Mouse (Mus musculus) megakaryocyte, adult 5-6 weeks (primary cell): ENCODE data around the gene Rinl. TPM values are rescaled to one million over a fixed set of nuclear protein-coding genes. Genes with fewer than 3 reads are reported as not detected.
A peak's percentile ranks its signal among the peaks of the same experiment; 100 is the strongest.

Experiments used
- ATAC-seq: 2 replicates; pipeline ENCODE4 v1.8.0; 2016; ENCODE audit warnings: mild to moderate bottlenecking, inconsistent platforms; ENCODE audit not compliant: poor library complexity, severe bottlenecking
- total RNA-seq, 2 experiments: library from RNA; stranded (forward) in 1 of 2; stranded (reverse) in 1 of 2; fragments of 153-499, 151-499 nt in 1 of 2; fragments of 221-1000, 200-1000 nt in 1 of 2; gene quantifications; 2 replicates each; pipeline versions ENCODE4 v1.2.3 to v1.2.4; 2015 to 2017

Gene Rinl
- total RNA-seq, 2 experiments from 2014 or later, result 64.9 to 71.5 TPM

DNA sequence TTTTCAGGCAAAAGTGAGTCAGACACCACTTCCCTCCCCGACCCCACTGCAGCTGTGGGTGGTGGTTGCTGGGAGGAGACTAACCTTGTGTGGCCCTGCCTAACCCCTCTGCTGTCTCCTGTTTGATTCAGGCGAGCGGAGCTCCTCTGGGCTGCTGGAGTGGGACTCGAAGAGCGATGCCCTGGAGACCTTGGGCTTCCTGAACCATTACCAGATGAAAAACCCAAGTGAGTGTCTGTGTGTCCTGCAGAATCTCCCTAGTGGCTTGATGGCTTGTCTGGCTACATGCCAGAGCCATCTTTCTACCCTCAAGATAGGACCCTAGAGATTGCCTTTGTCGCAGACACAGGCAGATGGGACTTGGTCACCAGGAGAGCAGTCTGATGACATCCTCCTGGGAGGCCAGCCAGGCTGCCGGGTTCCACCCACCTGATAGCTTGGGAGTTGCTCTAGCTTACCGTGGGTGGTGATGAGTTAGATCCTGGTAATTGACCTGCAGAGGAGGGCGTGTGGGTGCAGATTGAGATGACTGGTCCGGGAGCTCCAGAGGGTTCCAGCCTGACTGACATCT, 32.6 kb downstream of the Rinl start:
- no peak for ATAC-seq

DNA sequence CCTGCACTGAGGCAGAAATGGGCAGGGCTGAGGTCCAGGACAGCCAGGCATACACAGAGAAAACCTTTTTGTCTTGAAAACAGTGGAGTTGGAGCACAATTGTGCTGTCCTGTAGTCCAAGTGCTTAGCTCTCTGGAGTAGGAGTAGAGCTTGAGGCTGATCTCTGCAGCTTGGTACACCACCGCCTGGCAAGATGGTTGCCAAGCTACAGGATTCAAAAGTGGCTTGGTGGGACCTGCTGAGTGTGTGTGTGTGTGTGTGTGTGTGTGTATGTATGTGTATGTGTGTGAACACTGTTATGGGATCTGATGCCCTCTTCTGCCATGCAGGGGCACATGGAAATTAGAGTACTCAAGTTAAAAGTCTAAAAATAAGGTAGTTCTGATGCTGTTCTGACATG, 33.8 kb downstream of the Rinl start:
- no peak for ATAC-seq

DNA sequence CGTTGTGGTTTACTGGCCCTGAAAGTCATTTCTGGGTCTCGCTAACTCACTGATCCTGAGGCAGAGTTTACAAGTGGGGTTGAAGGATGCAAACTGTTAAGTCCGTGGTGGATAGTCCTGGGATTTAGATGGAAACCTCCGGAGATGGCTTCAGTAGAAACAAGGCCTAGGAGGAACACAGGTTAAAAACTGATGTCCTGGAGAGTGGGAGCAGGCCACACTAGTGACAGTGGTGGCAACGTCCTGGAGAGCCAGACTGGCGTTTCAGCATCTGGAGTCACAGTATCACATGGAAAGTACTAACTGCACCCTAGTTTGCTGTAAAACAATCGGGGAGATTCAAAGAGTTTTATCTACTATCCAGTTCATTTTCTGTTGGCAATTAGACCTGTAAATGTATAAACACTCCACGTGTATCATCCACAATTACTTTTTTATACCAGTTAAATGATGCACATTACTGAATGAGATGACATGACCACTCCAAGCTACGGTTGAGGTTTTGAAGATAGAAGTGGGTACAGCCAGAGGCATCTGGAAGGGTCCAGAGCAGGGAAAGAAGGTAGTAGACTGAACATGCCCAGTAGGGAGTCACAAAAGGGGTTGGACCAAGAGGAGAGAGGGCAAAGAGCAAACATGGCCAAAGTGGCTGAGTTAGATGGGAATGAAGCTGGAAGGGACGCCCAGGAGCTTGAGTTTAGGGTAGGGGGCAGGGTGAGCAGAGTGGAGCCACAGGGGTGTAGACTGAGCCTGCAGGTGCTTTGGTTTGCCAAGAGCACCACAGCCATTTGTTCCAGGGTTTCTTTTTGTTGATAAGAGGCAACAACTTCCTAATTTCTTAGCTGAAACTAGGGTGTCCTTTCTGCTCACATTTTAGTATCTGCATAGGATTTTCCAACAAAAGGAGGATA, 34.5 kb downstream of the Rinl start:
- no peak for ATAC-seq

DNA sequence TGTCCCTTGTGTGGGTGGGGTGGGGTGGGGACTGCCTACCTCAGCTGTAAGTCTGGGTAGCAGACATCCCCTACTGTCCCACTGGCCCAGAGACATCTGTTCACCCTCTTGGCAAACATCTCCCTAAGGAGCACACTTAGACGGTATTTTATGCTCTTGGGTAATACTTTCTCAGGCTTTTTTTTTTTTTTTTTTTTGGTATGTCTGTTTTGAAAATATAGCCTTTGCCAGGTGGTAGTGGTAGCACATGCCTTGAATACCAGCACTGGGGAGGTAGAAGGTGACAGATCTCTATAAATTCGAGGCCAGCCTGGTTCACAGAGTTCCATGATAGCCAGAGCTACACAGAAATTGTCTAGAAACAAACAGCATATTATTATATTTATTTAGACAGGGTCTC, 35.2 kb downstream of the Rinl start:
- no peak for ATAC-seq

DNA sequence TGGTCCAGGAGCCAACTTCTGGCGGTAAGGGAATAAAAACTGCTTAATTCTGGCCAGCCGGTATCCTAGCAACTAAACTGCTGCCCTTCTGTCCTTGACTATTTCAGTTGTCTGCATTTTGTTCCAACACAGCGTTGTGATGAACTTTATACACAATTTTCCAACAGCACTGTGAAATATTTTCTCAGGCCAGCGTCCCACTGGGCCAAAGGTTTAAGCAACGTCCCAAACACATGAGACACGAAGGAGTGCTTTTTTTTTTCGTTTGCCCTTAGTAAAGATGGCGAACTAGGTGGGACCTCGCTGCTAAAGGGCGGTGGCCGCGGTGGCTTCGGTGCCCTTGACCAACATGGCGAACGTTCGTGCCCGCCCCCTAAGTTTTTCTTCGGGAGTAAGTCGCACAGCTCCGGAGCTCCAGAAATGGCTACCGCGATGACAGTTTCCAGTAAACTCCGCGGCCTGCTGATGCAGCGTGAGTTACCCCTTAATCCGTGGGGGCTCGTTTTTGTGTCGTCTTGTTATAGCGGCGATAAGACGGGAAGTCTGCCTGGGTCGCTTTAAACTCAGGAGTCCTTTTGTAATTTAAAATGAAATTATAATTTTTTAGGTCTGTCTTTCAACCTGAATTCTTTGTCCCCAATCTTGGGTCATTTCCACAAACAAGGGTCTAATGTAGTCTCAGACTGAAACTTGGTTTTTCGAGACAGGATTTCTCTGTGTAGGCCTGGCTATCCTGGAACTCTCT, 36.3 kb downstream of the Rinl start, which contains the start of gene Ech1:
TSS of gene Ech1 (plus strand) at position 277 of the 745 bp plus-strand sequence.
- peak; percentile 98 for ATAC-seq

DNA sequence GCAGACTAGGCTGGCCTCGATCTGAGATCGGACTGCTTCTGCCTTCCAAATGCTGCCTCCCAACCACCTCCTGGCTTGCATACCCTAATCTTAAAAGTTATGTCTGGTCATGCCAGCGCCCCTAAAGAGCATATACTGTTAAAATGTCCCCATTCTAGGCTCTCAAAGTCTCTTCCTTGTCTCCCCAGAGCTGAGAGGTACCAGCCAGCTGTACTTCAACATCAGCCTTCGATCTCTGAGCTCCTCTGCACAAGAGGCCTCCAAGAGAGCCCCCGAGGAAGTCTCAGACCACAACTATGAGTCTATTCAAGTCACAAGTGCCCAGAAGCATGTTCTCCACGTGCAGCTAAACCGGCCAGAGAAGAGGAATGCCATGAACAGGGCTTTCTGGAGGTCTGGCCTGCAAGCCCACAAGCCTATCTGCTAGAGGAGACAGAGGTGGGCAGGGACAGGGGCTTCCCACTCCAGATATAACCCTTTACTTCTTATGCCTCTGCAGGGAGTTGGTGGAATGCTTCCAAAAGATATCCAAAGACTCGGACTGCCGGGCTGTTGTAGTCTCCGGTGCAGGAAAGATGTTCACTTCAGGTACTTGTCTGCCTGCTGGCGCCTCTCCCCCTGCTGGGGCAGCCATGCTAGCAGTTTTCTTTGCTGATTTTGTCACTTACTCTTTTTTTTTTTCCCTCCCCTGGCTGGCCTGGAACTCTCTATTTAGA, 37.1 kb downstream of the Rinl start:
- ATAC-seq, result 0 out of 2 replicates have a peak, but pooled peaks have one; percentile 10

DNA sequence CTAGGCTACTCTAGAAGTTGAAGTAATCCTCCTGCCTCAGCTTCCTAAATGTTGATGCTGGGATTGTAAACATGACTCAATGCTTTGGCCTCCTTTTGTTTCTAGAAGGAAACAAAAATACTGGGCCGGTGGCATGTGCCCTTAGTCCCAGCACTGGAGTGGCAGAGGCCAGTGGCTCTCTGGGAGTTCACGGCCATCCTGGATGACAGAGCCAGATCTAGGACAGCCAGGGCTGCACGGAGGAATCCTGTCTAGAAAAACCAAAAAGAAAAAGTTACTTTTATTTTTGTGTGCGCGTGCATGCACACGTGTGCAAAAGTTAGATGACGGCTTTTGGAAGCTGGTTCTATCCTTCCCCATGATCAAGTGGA, 37.6 kb downstream of the Rinl start:
- no peak for ATAC-seq

DNA sequence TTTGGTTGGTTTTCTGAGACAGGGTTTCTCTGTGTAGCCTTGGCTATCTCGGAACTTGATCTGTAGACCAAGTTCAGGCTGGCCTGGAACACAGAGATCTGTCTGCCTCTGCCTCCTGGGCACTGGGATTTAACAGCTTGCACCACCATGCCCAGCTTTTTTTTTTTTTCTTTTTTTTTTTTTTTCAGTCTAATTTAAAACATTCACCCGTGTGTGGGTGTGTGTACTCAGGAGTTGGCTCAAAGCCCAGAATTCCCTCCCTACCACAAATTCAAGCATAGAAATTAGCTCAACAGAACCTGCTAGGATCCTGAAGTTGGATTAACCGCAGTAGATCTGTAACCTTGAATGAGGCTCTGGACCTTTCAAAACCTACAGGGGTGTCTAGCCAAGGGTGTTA, 38.6 kb downstream of the Rinl start:
- ATAC-seq, result no peak

DNA sequence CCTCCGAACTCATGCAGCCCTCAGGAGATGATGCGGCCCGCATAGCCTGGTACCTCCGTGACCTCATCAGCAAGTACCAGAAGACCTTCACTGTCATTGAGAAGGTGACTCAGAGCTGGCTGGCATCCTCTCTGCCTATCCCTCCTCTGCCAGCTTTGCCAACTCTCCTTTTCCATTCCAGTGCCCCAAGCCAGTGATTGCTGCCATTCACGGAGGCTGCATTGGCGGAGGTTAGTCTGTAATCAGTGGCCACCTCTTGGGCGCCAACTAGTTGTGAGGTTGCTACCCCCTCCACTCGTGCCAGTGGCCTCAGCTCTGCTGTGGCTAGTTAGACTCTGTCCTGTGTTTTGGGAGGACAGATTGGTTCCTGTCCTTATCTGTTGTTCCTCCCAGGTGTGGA, 41.1 kb downstream of the Rinl start:
- no peak for ATAC-seq

DNA sequence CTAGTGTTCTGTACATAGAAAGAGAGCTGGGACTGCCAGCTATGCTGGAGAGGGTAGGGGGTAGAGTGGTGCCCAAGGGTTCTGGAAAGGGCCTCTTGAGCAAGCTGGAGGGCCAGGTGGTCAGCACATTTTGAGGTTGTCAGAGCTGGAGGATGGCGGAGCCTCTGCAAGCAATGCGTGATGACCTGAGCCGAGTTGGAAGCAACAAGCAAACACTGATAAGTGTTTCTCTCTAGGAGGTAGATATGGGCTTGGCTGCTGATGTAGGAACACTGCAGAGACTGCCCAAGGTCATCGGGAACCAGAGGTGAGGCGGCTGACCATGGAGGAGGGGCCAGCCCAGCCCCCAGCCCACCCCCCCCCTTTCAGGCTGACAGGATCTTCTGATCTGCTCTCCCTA, 42.2 kb downstream of the Rinl start:
- ATAC-seq, result no peak

DNA sequence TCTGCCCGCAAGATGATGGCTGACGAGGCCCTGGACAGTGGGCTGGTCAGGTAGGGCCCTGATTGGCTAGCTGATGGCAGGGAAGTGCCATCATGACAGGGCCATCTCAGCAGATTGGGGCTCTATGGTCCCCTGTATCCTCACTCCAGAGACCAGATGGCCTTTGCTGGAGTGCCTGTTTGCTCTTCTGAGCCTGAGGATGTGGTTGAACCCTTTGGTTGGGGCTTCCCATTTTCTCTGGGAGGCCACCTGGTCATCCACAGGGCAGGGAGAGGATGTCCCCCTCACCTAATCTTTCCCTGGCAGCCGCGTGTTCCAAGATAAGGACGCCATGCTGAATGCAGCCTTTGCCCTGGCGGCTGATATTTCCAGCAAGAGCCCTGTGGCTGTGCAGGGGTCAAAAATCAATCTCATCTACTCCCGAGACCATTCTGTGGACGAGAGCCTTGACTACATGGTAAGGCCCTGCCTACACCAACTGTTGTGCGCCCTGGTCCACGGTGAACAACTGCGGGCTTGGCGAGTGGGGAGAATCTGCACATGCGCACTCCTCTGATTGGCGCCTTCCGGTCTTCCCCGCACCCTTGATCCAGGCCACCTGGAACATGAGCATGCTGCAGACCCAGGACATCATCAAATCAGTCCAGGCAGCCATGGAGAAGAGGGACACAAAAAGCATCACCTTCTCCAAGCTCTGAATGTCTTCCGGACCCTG, 42.8 kb downstream of the Rinl start:
- ATAC-seq, result no peak

DNA sequence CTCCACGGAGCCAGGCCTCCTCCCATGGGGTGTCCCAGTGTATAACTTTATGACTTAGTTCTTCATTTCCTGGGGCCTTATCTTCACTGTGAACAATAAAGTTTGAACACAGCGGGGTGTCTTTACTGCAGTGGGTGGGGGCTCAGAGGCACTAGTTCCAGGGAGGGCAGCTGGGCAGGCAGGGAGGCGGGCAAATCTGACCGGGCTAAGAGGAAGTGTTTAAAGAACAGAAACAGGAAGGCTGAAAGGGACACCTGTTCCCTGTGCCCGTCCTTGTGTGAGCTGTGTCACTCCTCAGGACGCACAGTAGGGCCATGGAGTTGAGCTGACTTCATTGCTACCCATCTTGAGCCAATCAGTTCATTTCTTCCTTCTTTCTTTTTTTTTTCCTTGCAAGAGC, 43.4 kb downstream of the Rinl start:
- peak; percentile 84 for ATAC-seq

DNA sequence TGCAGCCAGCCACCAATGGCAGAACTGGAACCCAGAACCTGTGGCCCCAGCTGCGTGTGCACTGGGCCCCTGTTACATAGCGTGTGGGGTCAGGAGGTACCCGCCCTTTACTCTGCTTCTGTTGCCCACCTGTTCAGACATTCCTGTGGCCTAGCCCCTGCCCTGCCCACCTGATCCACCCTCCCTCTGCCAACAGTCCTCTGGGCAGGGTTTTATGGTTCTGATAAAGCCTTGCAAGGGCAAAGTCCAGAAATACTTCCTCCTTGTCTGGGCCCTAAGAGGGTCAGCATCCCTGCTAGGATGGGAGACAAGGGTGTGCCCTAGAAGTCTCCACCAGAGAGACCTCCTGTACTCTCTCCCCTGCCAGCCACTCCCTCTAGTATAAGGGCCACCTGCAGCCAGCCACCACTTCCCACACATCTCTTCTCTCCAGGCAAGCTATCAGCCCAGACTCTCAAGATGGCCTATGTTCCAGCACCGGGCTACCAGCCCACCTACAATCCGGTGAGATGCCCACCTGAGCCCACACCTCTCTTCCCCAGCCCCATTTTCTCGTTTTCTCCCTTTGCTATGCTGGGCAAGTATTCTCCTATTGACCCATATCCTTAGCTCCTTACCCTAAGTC, 45.1 kb downstream of the Rinl start, which contains the start of gene Lgals4:
TSS of gene Lgals4 (plus strand) at position 132 of the 625 bp plus-strand sequence.
- ATAC-seq, result no peak

DNA sequence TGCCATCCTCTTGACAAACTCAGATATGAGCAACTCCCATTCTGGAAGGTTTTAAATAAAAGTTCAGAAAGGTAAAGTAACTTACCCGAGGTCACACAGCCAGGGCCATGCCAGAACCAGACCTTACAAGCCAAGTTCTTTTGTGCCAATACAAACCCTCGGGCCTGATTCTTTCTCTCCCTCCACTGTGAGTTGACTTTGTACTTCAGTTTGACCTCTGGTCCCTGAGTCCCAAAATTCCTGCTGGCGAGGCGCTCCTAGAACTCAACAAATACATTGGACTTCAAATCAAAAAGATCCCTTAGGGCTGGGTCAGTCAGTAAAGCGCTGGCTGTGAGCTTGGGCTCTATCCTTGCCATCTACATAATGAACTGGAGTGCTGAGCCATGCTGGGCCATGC, 48.2 kb downstream of the Rinl start:
- ATAC-seq, result no peak

DNA sequence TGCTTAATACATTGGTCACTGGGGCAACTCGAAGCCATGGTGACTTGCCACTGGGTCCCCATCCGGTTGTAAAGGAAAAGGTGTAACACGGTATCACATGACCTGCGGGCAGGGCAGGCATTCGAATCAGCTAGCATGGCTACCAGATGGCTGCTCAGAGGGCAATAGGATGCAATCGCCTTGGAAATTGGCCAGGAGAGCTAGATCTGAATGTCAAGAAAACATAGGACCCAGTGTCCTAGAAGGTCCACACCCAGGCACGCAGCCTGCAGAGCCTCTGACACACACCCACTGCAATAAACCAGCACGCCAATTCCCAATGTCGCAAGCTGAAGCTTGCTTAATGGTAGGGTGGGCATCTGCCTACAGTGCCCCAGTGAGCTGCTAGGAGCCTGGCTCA, 49.6 kb downstream of the Rinl start:
- peak; percentile 97 for ATAC-seq

DNA sequence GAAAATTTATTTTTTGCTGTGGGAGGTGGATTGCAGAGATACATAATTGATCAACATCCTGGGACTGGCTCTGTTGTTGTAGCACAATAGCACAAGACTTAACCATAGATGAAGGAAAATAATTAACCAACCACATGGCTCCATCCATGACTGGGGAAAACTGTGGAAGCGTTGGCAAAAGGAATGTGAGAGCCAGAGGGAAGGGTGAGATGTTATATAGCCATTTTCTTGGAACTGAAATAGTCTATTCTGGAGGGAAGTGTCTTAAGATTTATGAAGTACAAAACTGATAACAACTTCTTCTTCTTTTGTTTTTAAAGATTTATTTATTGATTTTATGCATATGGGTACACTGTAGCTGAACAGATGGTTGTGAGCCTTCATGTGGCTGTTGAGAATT, 58.5 kb downstream of the Rinl start:
- no peak for ATAC-seq
